Mouse (Mus musculus): ENCODE results near the gene Camkmt. TPM values are rescaled to one million over a fixed set of nuclear protein-coding genes. Genes with fewer than 3 reads are reported as not detected.

Gene Camkmt
- total RNA-seq, 2 experiments from 2014 or later: 5.5 to 8.4 TPM

- ATAC-seq (replicated peaks; ENCODE audit: poor library complexity, severe bottlenecking): no peak
These were observed 338.5 kb downstream of the Camkmt start for GRCm38 (mm10) chr17:85428831-85429230.

- no peak for ATAC-seq (replicated peaks; ENCODE audit: poor library complexity, severe bottlenecking)
These were observed 342.6 kb downstream of the Camkmt start for GRCm38 (mm10) chr17:85432923-85433322.

GRCm38 (mm10) chr17:85443036-85443435, 352.7 kb downstream of the Camkmt start:
- no peak for ATAC-seq (replicated peaks; ENCODE audit: poor library complexity, severe bottlenecking)

GRCm38 (mm10) chr17:85454419-85454983, 364.1 kb downstream of the Camkmt start:
- ATAC-seq (replicated peaks; ENCODE audit: poor library complexity, severe bottlenecking): 0 out of 2 replicates have a peak, but pooled peaks have one; percentile 17

GRCm38 (mm10) chr17:85455063-85455462, 364.7 kb downstream of the Camkmt start:
- peak; percentile 60 for ATAC-seq (replicated peaks; ENCODE audit: poor library complexity, severe bottlenecking)

DNA sequence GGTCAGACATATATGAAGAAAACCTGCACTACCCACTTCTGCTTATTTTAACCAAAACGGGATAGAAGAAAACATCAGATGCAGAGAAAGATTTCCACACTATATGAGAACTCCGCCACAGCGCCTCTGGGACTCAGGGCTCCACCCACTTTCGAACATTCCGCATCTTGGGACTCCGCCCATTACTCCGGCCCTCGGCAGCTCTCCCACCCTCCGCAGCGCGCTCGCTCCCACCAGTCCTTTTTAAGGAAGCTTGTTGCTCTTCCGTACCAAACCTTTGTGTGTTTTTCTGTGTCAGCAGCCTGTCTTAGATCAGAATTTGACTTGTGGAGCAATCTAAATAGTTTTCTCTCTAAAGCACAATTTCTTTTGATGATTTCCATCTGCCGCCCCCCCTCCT, 367.7 kb downstream of the Camkmt start:
- peak; percentile 93 for ATAC-seq (replicated peaks; ENCODE audit: poor library complexity, severe bottlenecking)

- no peak for ATAC-seq (replicated peaks; ENCODE audit: poor library complexity, severe bottlenecking)
These were observed 368.2 kb downstream of the Camkmt start for GRCm38 (mm10) chr17:85458589-85458988.

DNA sequence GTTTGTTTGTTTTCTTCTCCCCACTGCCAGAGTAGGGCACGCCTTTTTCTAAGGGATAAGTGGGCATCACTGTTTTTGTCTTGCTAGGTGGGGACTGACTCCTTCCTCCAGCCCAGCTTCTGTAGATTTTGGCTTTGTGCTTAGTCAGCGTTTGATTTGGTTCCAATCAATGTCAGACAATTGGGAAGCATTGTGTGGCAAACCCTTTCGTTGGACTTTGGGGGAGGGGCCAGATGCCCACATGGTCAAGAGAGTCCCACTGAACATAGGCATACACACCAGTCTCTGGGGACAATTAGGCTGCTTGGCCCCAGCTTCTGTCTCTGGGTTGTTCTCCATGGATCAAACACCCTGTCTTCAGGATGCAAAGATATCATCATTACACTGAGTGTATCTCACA, 371.2 kb downstream of the Camkmt start:
- no peak for ATAC-seq (replicated peaks; ENCODE audit: poor library complexity, severe bottlenecking)

DNA sequence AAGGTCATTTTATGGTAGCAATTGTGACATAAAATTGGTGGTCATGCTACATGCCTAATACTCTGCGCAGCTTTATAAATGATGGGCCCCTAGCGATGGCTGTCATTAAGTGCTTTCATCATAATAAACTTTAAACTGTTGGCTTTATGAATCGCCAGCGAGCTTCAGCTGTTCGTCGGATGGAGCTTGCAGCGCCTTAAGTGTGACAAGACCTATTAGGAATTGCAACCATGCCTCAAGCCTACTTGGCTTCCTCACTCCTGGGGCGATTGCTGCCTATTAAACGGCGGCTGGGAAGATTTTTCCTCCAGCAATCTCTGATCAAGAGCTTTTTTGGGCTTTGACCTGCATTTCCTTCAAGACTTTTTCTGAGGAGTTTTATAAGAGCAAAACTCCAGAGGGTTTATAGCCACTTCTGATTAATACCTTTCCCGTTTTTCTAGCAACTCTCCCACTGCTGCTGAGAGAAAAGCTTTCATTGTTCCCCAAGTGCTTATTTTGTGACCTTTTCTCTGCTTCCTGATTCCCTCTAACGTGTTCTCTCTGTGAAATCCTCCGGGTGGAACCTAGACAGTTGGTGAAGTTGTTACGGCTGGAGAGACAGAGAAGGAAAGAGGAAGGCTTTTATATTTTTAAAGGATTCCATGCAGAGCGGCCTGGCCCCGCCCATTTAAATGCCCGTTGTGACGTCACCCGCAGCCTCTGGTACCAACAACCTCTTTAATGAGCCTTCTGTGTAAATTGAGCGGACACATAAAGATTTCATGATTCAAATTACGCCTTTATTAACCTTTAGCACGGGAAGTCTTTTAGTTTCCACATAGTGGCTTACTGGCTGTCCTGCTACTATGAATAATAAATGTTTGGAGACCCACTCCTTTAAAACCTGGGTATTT, 373.4 kb downstream of the Camkmt start:
- ATAC-seq (replicated peaks; ENCODE audit: poor library complexity, severe bottlenecking): peak; percentile 61

DNA sequence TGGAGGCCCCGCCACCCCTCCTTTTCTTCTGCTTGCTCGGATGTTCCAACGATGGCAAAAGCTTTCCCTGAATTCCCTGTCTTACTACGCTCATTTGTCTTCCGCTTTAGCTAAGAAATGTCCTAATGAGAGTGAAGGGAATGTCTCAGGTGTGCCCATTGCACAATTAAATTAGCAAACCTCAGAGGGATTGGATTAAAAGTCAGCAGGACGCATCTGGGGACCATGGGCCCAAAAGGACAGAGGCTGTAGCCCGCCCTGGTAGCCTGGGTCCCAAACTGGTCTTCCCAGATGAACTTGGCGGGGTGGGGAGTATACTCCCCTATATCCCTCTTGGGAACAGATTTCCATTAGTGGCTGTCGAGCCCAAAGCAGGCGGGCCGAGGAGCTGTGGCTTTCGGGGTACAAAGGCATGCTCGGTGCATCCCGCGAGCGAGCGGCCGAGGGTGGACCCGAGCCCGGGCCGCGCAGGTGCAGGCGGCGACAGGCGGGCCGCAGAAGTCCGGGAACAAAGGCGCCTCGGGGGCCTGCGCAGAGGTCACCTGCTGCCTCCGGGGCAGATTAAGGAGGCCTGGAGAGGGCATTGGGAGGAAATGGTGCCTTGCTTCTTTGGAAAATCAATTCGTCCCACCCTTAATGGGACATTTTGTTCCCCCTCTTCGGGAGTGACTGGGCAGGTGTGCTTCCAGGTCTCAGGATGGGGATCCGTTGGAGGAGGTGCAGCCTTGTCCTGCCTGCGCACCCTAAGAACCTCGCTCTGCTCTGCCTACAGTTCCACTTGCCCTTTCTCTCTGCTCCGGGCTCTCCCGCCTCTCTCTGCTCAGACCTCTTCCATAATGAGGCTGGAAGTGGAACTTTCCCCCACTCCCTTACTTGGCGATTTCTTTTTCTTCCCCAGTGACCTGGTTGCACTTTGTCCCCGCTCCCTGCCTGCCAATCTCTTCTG, 374.4 kb downstream of the Camkmt start:
- 0 out of 2 replicates have a peak, but pooled peaks have one; percentile 34 for ATAC-seq (replicated peaks; ENCODE audit: poor library complexity, severe bottlenecking)

GRCm38 (mm10) chr17:85469776-85470175, 379.4 kb downstream of the Camkmt start:
- ATAC-seq (replicated peaks; ENCODE audit: poor library complexity, severe bottlenecking): no peak

- no peak for ATAC-seq (replicated peaks; ENCODE audit: poor library complexity, severe bottlenecking)
These were observed 382.4 kb downstream of the Camkmt start for GRCm38 (mm10) chr17:85472687-85473202.

- no peak for ATAC-seq (replicated peaks; ENCODE audit: poor library complexity, severe bottlenecking)
These were observed 382.9 kb downstream of the Camkmt start for GRCm38 (mm10) chr17:85473217-85473616.

GRCm38 (mm10) chr17:85473881-85474280, 383.5 kb downstream of the Camkmt start:
- no peak for ATAC-seq (replicated peaks; ENCODE audit: poor library complexity, severe bottlenecking)

DNA sequence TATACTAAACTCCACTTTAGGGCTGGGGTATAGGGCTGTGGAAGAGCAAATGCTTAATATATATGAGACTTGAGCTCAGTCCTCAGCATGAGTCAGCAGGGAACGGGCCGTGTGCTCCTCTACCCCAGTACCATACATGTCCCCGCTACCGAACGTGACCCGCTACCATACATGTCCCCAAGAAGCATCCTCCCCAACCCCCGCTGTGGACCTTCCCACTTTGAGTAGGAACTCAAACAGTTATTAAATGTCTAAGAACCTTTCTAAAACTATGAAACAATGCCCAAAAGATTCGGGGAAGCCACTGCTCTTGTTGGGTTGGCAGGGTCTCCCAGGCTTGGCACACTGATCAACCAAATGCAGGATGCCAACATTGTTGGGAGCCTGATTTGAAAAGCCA, 390.9 kb downstream of the Camkmt start:
- ATAC-seq (replicated peaks; ENCODE audit: poor library complexity, severe bottlenecking): no peak

DNA sequence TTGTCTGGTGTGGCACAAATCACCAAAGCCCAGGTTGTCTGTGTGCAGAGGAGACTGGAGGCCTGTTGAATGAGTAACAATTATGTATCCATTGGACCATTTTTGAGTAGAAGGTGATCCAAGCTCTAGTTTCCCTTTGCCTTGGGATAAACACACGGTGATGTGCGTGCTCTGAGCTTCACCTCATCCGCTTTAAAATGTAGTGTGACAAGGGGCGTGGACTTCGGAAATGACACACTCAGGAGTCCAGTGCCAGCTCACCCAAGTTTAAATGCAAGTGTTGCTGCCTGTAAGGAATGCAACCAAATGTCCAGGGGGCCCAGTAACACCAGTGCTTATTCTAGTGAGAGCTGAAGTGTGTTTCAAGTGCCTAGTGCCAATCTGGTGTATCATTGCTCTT, 392.7 kb downstream of the Camkmt start:
- no peak for ATAC-seq (replicated peaks; ENCODE audit: poor library complexity, severe bottlenecking)

- ATAC-seq (replicated peaks; ENCODE audit: poor library complexity, severe bottlenecking): no peak
These were observed 393.7 kb downstream of the Camkmt start for GRCm38 (mm10) chr17:85484015-85484414.

DNA sequence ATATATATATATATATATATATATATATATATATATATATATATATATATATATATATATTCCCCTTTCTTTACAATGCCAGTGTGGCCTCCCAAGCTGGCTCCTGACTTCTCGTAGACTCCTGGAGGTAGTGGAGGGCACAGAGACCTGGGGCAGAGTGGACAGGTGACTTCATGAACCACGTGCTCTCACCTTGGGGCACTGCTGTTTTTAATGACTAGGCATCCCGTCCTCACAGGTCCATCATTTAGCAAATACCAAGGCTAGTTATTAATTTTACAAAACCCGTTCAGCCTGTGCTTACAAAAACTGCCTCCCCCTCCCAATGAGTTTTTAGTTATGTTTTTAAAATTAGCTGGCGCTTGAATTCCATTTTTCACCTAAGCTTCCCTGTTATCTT, 394.2 kb downstream of the Camkmt start:
- no peak for ATAC-seq (replicated peaks; ENCODE audit: poor library complexity, severe bottlenecking)

- no peak for ATAC-seq (replicated peaks; ENCODE audit: poor library complexity, severe bottlenecking)
These were observed 395.0 kb downstream of the Camkmt start for GRCm38 (mm10) chr17:85485065-85485945.
